Mouse (Mus musculus) ES-E14 (cell line): ENCODE measurements at regions not wholly inside any gene's neighbourhood (a gene's known extent, or its start where the extent isn't known, plus 50 kb on each side); places are given as distances from the start of the nearest gene placed in this dataset.

Source experiments
- CHD2 ChIP-seq: IDR thresholded peaks from 2 replicates; pipeline ENCODE4 v1.6.1; 2014; ENCODE audit warnings: mild to moderate bottlenecking, low read depth, low read length, inconsistent platforms
- MAFK ChIP-seq: IDR thresholded peaks from 2 replicates; pipeline ENCODE4 v1.6.1; 2014; ENCODE audit warnings: mild to moderate bottlenecking, low read depth, low read length, inconsistent platforms; ENCODE audit not compliant: insufficient read depth
- ZC3H11A ChIP-seq: IDR thresholded peaks from 2 replicates; pipeline ENCODE4 v1.6.1; 2012; ENCODE audit warnings: low read depth, mild to moderate bottlenecking, inconsistent platforms, low read length, borderline replicate concordance

GRCm38 (mm10) chr1:51635881-51636515 is 157.8 kb upstream of the Nabp1 start:
- no peak for TF ChIP-seq ZC3H11A
- TF ChIP-seq MAFK = no peak
- TF ChIP-seq CHD2 = no peak
